Mouse (Mus musculus) lung, embryonic 14.5 days (tissue): ENCODE results near the gene U90926. TPM values are rescaled to one million over a fixed set of nuclear protein-coding genes. Genes with fewer than 3 reads are reported as not detected.
A peak's percentile ranks its signal among the peaks of the same experiment; 100 is the strongest.
"Not testable (repeated sequence)": the region's sequence is repeated elsewhere in the genome, so short reads cannot be mapped to it uniquely, and the experiment has no call there.

Experiments
- ATAC-seq: fragments of 200-750 bp; cut with Nextera tagmentation; 2 replicates; pipeline ENCODE4 v1.8.0; 2017; ENCODE audit warnings: mild to moderate bottlenecking, moderate TSS enrichment, moderate library complexity; ENCODE audit not compliant: insufficient read depth
- DNase-seq: peaks from one replicate; pipeline ENCODE4 v3.0.0-alpha.2; 2015
- H3K27ac ChIP-seq: fragments of 300-500 bp; sonication (generic); 2 replicates; pipeline ENCODE4 v1.5.1; 2014; ENCODE audit warnings: low read depth, mild to moderate bottlenecking, moderate library complexity
- H3K27me3 ChIP-seq: fragments of 300-500 bp; sonication (generic); 2 replicates; pipeline ENCODE4 v1.6.1; 2014; ENCODE audit warnings: low read length, control low read depth; ENCODE audit not compliant: insufficient read depth
- H3K36me3 ChIP-seq: fragments of 300-500 bp; sonication (generic); 2 replicates; pipeline ENCODE4 v1.6.1; 2014; ENCODE audit warnings: control low read depth; ENCODE audit not compliant: insufficient read depth
- H3K4me1 ChIP-seq: fragments of 300-500 bp; sonication (generic); 2 replicates; pipeline ENCODE4 v1.6.1; 2014; ENCODE audit warnings: antibody characterized with exemption, control low read depth; ENCODE audit not compliant: insufficient read depth
- H3K4me2 ChIP-seq: fragments of 300-500 bp; sonication (generic); 2 replicates; pipeline ENCODE4 v1.6.1; 2014; ENCODE audit warnings: mild to moderate bottlenecking
- H3K4me3 ChIP-seq: fragments of 300-500 bp; sonication (generic); 2 replicates; pipeline ENCODE4 v1.5.1; 2014; ENCODE audit warnings: low read depth, low read length
- H3K9ac ChIP-seq: fragments of 300-500 bp; sonication (generic); 2 replicates; pipeline ENCODE4 v1.6.1; 2014
- H3K9me3 ChIP-seq: fragments of 300-500 bp; sonication (generic); 2 replicates; pipeline ENCODE4 v1.6.1; 2016; ENCODE audit warnings: low read depth, low read length, control low read depth
- CTCF ChIP-seq: IDR thresholded peaks from 2 replicates; pipeline ENCODE4 v1.5.1; 2016; ENCODE audit warnings: antibody characterized with exemption, low read depth
- WGBS: fragments of 180-500 bp; shearing (Covaris S2); extraction: QIAGEN DNeasy Blood & Tissue Kit; methylation state at CpG from one replicate; pipeline ENCODE4 v1.1.7; 2014; 5-methylcytosine and 5-hydroxymethylcytosine counted together
- polyA plus RNA-seq: library from polyadenylated mRNA; unstranded; fragments of >200 nt; fragmentation: Nextera tagmentation; extraction: Ambion mirVana; gene quantifications from 2 replicates; pipeline ENCODE4 v1.2.1, GENCODE M21; 2014

Gene U90926
- polyA plus RNA-seq, 1 experiment from 2014 or later: not detected

GRCm38 (mm10) chr5:92198266-92198665 lies 16.9 kb downstream of the U90926 start:
- DNase-seq (no peak), ATAC-seq (no peak)
- Histone ChIP-seq H3K9me3 (no peaks in the 10 kb centered on the region), H3K4me1 (no peaks in the 10 kb centered on the region), H3K36me3 (peaks cover 87% of the 10 kb centered on the region), H3K4me3 (no peak overlapping the region), H3K9ac (no peak overlapping the region), H3K27ac (no peak overlapping the region), H3K4me2 (no peak overlapping the region), H3K27me3 (no peaks in the 10 kb centered on the region)
- no peak for TF ChIP-seq CTCF
- 75% methylated on average over 8 of the region's 8 CpGs for WGBS

DNA sequence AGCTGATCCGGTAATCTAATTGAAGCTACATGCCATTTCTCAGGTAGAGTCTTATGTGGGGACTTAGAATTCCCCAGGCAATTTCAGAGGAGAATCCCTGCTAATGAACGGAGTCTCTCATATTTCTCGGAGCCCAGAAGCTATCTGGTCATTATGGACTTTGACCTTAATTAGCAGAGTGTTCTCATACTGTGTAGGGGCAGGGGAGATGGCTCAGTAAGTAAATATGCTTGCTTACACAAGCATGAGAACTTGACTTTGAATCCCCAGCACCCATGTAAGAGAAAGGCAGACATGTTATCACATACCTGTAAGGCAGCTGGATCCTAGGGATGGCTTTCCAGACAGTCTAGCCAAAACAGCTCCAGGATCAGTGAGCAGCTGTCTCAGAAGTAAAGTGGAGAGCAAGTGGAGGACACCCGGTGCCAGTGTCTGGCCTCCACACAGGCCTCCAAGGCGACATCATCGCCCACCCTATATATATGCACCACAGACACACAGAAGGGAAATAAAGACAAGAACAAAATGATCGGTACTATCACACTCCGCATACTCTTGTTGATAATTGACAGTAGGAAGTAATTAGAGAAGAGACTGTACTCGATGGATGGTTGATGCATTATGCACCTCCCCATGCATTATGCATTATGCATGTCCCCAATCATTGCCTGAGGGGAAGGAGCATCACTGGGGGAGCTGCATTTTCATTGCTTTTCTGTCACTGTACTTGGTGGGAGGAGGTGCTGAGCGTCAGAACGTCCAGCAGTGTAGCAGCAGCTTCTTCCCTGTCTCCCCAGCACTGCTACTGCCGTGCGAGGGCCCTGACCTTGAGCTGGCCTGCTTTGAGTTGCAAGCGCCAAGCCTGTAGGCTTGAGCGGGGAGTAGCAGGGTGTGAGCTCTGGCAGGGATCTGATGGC lies 18.1 kb downstream of the U90926 start:
- H3K36me3 ChIP-seq: peaks cover 87% of the 10 kb centered on the region
- TF ChIP-seq CTCF: no peak

DNA sequence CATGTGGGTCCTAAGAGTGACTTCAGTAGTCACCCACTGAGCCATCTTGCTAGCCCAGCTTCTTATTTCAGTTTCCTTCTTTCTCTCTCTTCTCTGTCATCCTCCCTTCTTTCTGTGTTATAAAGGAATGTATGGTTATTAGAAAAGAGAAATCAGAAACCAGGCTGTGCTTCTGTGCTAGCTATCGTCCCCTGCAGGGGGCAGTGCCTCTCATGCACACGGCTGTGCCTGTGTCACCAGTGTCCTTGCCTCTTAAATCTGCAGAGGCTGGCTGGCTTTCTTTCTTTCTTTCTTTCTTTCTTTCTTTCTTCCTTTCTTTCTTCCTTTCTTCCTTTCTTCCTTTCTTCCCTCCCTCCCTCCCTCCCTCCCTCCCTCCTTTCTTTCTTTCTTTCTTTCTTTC lies 19.5 kb downstream of the U90926 start:
- not testable (repeated sequence) for H3K4me1 ChIP-seq, H3K9ac ChIP-seq, H3K9me3 ChIP-seq, H3K4me3 ChIP-seq, H3K27ac ChIP-seq, H3K27me3 ChIP-seq, H3K4me2 ChIP-seq, ATAC-seq
- 54% methylated on average over 2 of the region's 2 CpGs for WGBS
- H3K36me3 ChIP-seq: peaks cover 84% of the 10 kb centered on the region
- peak; percentile 54 for DNase-seq
- peak; percentile 63 for TF ChIP-seq CTCF

More for the DNA sequence above, 18.1 kb downstream of the U90926 start:
- WGBS: 84% methylated on average over 15 of the region's 15 CpGs
- no peaks in the 10 kb centered on the region for H3K27me3 ChIP-seq
- DNase-seq (no peak), ATAC-seq (no peak)
- H3K27ac ChIP-seq: no peak overlapping the region
- H3K9me3 ChIP-seq: no peaks in the 10 kb centered on the region
- no peak overlapping the region for H3K9ac ChIP-seq
- no peak overlapping the region for H3K4me3 ChIP-seq
- H3K4me1 ChIP-seq: no peaks in the 10 kb centered on the region
- no peak overlapping the region for H3K4me2 ChIP-seq

GRCm38 (mm10) chr5:92188881-92189483 lies 26.2 kb downstream of the U90926 start:
- H3K4me1 ChIP-seq: no peaks in the 10 kb centered on the region
- H3K36me3 ChIP-seq: peaks cover 76% of the 10 kb centered on the region
- no peak overlapping the region for H3K27ac ChIP-seq
- H3K9ac ChIP-seq: no peak overlapping the region
- no peak for DNase-seq
- no peaks in the 10 kb centered on the region for H3K27me3 ChIP-seq
- no peak overlapping the region for H3K4me3 ChIP-seq
- no peak overlapping the region for H3K4me2 ChIP-seq
- H3K9me3 ChIP-seq: no peaks in the 10 kb centered on the region; the same call in 1 of the 2 replicates
- 94% methylated on average over 7 of the region's 7 CpGs for WGBS
- ATAC-seq: no peak
- no peak for TF ChIP-seq CTCF

- no peak overlapping the region for H3K4me2 ChIP-seq
- H3K9me3 ChIP-seq: no peaks in the 10 kb centered on the region
- 69% methylated on average over 8 of the region's 8 CpGs for WGBS
- DNase-seq (no peak), ATAC-seq (no peak)
- H3K36me3 ChIP-seq: peaks cover 75% of the 10 kb centered on the region
- H3K4me1 ChIP-seq: no peaks in the 10 kb centered on the region
- no peak for TF ChIP-seq CTCF
- H3K9ac ChIP-seq: no peak overlapping the region
- no peak overlapping the region for H3K27ac ChIP-seq
- H3K4me3 ChIP-seq: no peak overlapping the region
- no peaks in the 10 kb centered on the region for H3K27me3 ChIP-seq
Measured at GRCm38 (mm10) chr5:92183071-92183830, 32.0 kb downstream of the U90926 start.

DNA sequence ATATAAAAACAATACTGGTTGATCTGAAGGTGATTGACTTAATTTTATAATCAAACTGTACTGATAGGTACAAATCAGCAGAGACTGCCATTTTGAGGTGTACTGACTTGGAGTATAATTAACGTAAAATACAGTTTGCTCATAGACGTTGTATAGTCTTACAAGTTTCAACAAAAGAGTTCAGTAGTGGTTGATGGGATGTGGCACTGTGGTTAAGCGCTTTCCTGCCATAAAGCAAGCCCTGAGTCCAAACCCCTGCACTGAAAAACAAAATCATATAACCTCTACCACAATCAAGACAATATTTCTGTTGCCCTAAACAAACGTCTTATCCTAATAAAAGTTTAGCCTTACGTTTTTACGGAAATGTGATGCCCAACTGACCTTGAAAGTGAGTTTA lies 49.2 kb downstream of the U90926 start:
- ATAC-seq (no peak), DNase-seq (no peak)
- no peak overlapping the region for H3K4me3 ChIP-seq
- no peak overlapping the region for H3K27ac ChIP-seq
- no peak overlapping the region for H3K4me2 ChIP-seq
- H3K4me1 ChIP-seq: no peaks in the 10 kb centered on the region
- H3K36me3 ChIP-seq: peaks cover 30% of the 10 kb centered on the region
- no peaks in the 10 kb centered on the region for H3K9me3 ChIP-seq
- 80% methylated on average over 6 of the region's 6 CpGs for WGBS
- TF ChIP-seq CTCF: no peak
- no peak overlapping the region for H3K9ac ChIP-seq
- H3K27me3 ChIP-seq: no peaks in the 10 kb centered on the region

Other genes with a start within 250 kb of the U90926 start
- not detected in 2 replicates for gene Odaph, start 227.9 kb downstream of the U90926 start, polyA plus RNA-seq
- gene Cdkl2, start 171.5 kb downstream of the U90926 start, polyA plus RNA-seq: 1.5 and 1.6 TPM in 2 replicates
- gene G3bp2, start 131.7 kb downstream of the U90926 start, polyA plus RNA-seq: 165 and 166 TPM in 2 replicates
- gene Uso1, start 77.5 kb downstream of the U90926 start, polyA plus RNA-seq: 27.8 and 28.1 TPM in 2 replicates
- gene Ppef2, start 40.9 kb upstream of the U90926 start, polyA plus RNA-seq: 0.14 TPM in 1 of 2 replicates, not detected in the other
- gene Naaa, start 62.8 kb upstream of the U90926 start, polyA plus RNA-seq: 7.3 and 8.3 TPM in 2 replicates
- 44.8 and 45.3 TPM in 2 replicates for gene Sdad1, start 95.1 kb upstream of the U90926 start, polyA plus RNA-seq
- gene Cxcl9, start 112.7 kb upstream of the U90926 start, polyA plus RNA-seq: 0.43 TPM in 1 of 2 replicates, not detected in the other
- 1.4 and 5.4 TPM in 2 replicates for gene Art3, start 116.4 kb upstream of the U90926 start, polyA plus RNA-seq
- gene Cxcl10, start 133.5 kb upstream of the U90926 start, polyA plus RNA-seq: not detected in 2 replicates
- gene Nup54, start 219.8 kb upstream of the U90926 start, polyA plus RNA-seq: 57.8 and 61.9 TPM in 2 replicates